Mouse (Mus musculus): ENCODE results near the gene Xpc.

GRCm38 (mm10) chr6:91491004-91491403 lies 24.7 kb downstream of the Xpc start:
- no peak for TF ChIP-seq CTCF (IDR thresholded peaks at IDR 0.05; ENCODE audit: extremely low read depth, insufficient read length, insufficient replicate concordance, low read depth, low read length)
- TF ChIP-seq POLR2A (IDR thresholded peaks at IDR 0.05; ENCODE audit: low read depth, low read length), result no peak

Data from small intestine, adult 2 months (tissue).